Mouse (Mus musculus): ENCODE data around the gene Tank. TPM values are rescaled to one million over a fixed set of nuclear protein-coding genes. Genes with fewer than 3 reads are reported as not detected.

The Tank gene
- polyA plus RNA-seq, 1 experiment from 2014 or later, result 25.2 TPM

DNA sequence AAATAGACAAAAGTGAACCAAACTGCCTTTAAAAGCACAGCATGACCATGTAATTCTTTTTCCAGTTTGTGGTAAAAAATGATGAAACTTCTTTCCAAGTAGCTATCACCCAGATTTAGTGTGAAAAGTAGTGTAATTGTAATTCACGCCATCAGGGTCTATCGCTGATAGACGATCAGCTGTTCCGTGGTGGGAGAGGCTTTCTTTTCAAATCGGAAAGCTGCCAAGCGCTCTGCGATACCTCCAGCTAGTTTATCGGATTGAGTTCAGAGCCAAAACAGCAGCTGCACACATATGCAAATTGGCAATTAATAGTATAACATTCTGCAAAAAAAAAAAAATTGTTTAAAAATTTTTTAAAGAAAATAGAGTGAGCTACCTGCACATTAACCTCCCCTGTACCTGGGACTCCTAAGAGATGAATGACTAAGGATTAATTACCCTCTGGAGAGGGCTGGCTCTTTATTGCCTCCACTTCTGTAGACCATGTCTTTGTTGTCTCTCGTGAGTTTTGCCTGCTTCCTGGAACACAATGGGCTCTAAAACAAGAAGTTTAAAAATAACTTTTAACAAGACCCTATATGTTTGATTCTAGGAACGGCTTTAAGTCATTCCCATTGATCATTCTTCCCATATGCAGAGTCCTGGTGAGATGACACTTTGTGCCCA lies 85.3 kb downstream of the Tank start:
- H3K9ac ChIP-seq, result no peak overlapping the region
- no peaks in the 10 kb centered on the region for H3K27me3 ChIP-seq
- no peak for ATAC-seq (ENCODE audit: low FRiP score, low read depth)
- no peak overlapping the region for H3K27ac ChIP-seq (replicated peaks)
- H3K4me1 ChIP-seq (replicated peaks), result 0 out of 2 replicates have a peak, but pooled peaks cover 3% of the 10 kb centered on the region
- H3K9me3 ChIP-seq, result no peaks in the 10 kb centered on the region
- H3K36me3 ChIP-seq, result no peaks in the 10 kb centered on the region
- peak overlapping the region; percentile 24 for H3K4me2 ChIP-seq
- 57% methylated on average over 10 of the region's 10 CpGs for WGBS
- H3K4me3 ChIP-seq, result no peak overlapping the region

DNA sequence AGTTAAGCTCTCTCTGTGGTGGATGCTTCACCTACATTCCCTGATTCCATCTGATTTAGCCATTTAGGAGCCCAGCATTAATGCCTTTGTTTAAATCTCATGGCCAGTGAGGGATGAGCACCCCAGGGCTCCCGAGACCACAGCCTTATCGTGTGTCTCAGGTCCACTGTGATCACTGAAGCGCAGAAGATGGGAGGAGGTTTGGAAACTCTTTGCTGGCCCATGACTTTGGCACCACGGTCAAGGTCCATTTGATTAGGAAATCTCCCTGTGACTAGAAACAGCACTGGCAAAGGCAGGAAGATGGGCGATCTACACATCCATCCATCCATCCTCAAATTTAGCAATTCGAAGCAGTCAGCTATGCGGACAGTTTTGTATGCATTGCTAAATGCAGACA lies 89.0 kb downstream of the Tank start:
- no peak for ATAC-seq (ENCODE audit: low FRiP score, low read depth)
- 84% methylated on average over 7 of the region's 7 CpGs for WGBS
- H3K9ac ChIP-seq, result no peak overlapping the region
- H3K27me3 ChIP-seq, result no peaks in the 10 kb centered on the region
- no peak overlapping the region for H3K27ac ChIP-seq (replicated peaks)
- 0 out of 2 replicates have a peak, but pooled peaks cover 3% of the 10 kb centered on the region for H3K4me1 ChIP-seq (replicated peaks)
- no peaks in the 10 kb centered on the region for H3K36me3 ChIP-seq
- no peaks in the 10 kb centered on the region for H3K9me3 ChIP-seq
- H3K4me2 ChIP-seq, result no peak overlapping the region
- H3K4me3 ChIP-seq, result no peak overlapping the region

- H3K9me3 ChIP-seq, result no peaks in the 10 kb centered on the region
- H3K4me2 ChIP-seq, result no peak overlapping the region
- no peaks in the 10 kb centered on the region for H3K27me3 ChIP-seq
- H3K4me3 ChIP-seq, result no peak overlapping the region
- no peak for ATAC-seq (ENCODE audit: low FRiP score, low read depth)
- no peak overlapping the region for H3K27ac ChIP-seq (replicated peaks)
- 25% methylated on average over 4 of the region's 4 CpGs for whole genome bisulfite sequencing
- H3K36me3 ChIP-seq, result no peaks in the 10 kb centered on the region
- H3K4me1 ChIP-seq (replicated peaks), result 0 out of 2 replicates have a peak, but pooled peaks cover 3% of the 10 kb centered on the region
- no peak overlapping the region for H3K9ac ChIP-seq
These were observed 89.9 kb downstream of the Tank start for GRCm38 (mm10) chr2:61668260-61668659.

GRCm38 (mm10) chr2:61674555-61674954 lies 96.2 kb downstream of the Tank start:
- 92% methylated on average over 3 of the region's 3 CpGs for WGBS
- no peaks in the 10 kb centered on the region for H3K27me3 ChIP-seq
- ATAC-seq (ENCODE audit: low FRiP score, low read depth), result no peak

DNA sequence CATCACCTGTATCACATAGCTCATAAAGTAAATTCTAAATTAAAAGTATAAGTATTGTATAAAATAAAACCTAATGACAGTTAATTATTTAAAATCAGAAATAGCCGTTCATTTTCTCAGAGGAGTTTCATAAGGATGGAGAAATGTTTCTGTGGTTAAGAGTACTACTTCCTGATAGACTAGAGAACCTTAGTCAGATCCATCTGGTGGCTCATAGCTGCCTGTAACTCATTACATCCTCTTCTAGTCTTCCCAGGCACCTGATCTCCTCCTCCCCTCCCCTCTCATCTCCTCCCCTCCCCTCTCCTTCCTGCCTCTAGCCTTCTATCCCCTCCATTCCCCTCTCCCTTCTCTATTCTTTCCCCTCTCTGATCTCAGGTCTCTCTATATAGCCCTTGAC lies 103.2 kb downstream of the Tank start:
- Histone ChIP-seq H3K27me3 (no peaks in the 10 kb centered on the region), H3K27ac (replicated peaks) (no peak overlapping the region), H3K4me2 (no peak overlapping the region), H3K36me3 (no peaks in the 10 kb centered on the region), H3K4me3 (no peak overlapping the region), H3K9me3 (no peaks in the 10 kb centered on the region), H3K4me1 (replicated peaks) (no peaks in the 10 kb centered on the region), H3K9ac (no peak overlapping the region)
- ATAC-seq (ENCODE audit: low FRiP score, low read depth), result no peak
- 95% methylated on average over 1 of the region's 1 CpGs for WGBS

More at GRCm38 (mm10) chr2:61674555-61674954, 96.2 kb downstream of the Tank start:
- H3K4me2 ChIP-seq, result no peak overlapping the region
- no peak overlapping the region for H3K27ac ChIP-seq (replicated peaks)
- no peaks in the 10 kb centered on the region for H3K9me3 ChIP-seq
- H3K9ac ChIP-seq, result no peak overlapping the region
- no peaks in the 10 kb centered on the region for H3K36me3 ChIP-seq
- no peaks in the 10 kb centered on the region for H3K4me1 ChIP-seq (replicated peaks)
- no peak overlapping the region for H3K4me3 ChIP-seq

DNA sequence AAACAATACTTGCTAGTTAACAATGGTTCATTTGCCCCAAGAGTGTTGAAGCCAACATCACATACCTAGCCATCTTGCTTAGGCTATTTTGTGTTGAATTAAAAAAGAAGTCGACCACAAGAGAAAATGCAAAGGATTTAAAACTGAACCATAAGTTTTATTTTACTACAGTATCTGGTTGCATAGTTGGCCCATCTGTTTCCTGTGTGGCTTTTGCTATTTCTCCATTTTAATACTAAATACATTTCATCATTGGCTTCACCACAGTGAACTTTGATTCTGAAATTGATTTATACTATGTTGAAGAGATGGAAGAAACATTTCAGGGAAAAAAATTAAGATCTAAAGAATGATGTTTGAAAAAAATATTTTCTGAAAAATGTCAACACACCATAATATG lies 108.1 kb downstream of the Tank start:
- H3K36me3 ChIP-seq, result no peaks in the 10 kb centered on the region
- H3K27ac ChIP-seq (replicated peaks), result no peak overlapping the region
- 90% methylated on average over 1 of the region's 1 CpGs for WGBS
- H3K4me2 ChIP-seq, result no peak overlapping the region
- H3K9me3 ChIP-seq, result no peaks in the 10 kb centered on the region
- no peak overlapping the region for H3K4me3 ChIP-seq
- ATAC-seq (ENCODE audit: low FRiP score, low read depth), result no peak
- H3K27me3 ChIP-seq, result no peaks in the 10 kb centered on the region
- H3K4me1 ChIP-seq (replicated peaks), result no peaks in the 10 kb centered on the region
- no peak overlapping the region for H3K9ac ChIP-seq

GRCm38 (mm10) chr2:61689086-61689485 lies 110.7 kb downstream of the Tank start:
- WGBS, result 87% methylated on average over 3 of the region's 3 CpGs
- Histone ChIP-seq H3K27ac (replicated peaks) (no peak overlapping the region), H3K27me3 (no peaks in the 10 kb centered on the region), H3K4me3 (no peak overlapping the region), H3K36me3 (no peaks in the 10 kb centered on the region), H3K9me3 (no peaks in the 10 kb centered on the region), H3K9ac (no peak overlapping the region), H3K4me1 (replicated peaks) (no peaks in the 10 kb centered on the region), H3K4me2 (no peak overlapping the region)
- ATAC-seq (ENCODE audit: low FRiP score, low read depth), result no peak

Other genes starting within 250 kb of the Tank start
- 186 TPM in 2 replicates for gene Psmd14, start 133.1 kb downstream of the Tank start, polyA plus RNA-seq (2015; fragmentation: Nextera tagmentation; extraction: Ambion mirVana)
- gene Tbr1, start 224.3 kb downstream of the Tank start, polyA plus RNA-seq (2015; fragmentation: Nextera tagmentation; extraction: Ambion mirVana), result 1.00 and 3.3 TPM in 2 replicates

All from hindbrain, embryonic 15.5 days (tissue).